Mouse (Mus musculus) embryo, embryonic 11 days (tissue): Measurements from ENCODE around the gene Nrg4.

Experiments used
- DNase-seq: peaks from one replicate; pipeline ENCODE4 v3.0.0-alpha.2; 2015

Gene Nrg4

DNA sequence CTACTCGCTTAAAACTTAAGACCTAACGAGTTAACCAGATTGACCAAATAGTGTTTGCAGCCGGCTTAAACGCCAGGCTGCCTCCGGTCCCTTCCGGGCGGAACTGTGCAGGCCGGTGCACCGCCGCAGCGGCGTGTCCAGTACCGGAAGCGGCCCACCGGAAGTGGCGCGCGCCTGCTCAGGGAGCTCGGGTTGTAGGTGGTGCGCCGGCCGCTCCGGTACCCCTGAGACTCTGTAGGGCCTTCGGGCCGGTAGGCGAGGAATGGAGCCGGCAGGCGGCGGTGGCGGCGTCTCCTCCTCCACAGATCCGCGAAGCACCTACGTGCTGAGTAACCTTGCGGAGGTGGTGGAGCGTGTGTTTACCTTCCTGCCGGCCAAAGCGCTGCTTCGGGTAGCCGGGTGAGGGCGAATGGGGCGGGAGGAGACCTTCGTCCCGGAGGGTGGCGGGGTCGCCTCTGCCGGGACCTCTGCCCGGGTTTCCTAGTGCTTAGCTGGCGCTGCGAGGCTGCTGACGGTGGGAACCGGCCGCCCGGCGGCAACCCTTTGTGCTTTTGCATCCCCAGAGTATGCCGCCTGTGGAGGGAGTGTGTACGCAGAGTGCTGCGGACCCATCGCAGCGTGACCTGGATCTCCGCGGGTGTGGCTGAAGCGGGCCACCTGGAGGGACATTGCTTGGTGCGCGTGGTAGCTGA lies 117.7 kb downstream of the Nrg4 start, which contains the start of gene Fbxo22:
Gene Fbxo22, plus strand, starts transcription at position 136 of the 692 bp plus-strand sequence.
- DNase-seq = peak; percentile 95

DNA sequence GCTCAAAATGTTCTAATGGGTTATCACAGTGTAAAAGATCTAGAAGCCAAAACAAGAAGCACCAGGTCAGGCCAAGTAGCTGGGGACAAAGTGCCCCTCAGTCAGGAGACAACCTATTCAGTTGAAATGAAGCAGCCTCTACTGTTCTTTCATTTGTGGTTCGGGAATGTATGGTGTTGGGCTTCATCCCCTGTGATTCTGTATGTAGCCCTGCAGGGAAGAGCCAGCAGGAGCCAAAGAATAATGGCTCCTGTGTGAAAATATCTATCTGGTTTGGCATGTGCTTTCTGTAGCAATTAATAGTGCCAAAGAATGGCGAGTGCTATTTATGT lies 118.2 kb downstream of the Nrg4 start:
- no peak for DNase-seq

GRCm38 (mm10) chr9:55199348-55199747 lies 127.3 kb downstream of the Nrg4 start:
- DNase-seq = no peak

DNA sequence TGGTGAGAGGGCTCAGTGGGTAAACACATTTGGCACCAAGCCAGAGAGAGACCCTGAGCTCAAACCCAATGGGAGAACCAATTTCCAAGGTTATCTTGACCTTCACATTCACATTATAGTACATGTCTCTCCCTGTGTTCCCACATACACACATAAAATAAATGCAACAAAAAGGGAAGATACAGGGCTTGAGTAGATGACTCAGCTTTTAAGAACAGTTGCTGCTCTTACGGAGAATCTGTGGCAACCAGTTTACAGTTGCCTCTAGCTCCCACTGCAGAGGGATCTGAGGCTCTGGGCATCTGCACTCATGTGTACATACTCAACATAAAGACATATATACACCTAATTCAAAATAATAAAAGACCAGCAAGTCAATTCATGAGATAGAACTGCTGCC lies 128.4 kb downstream of the Nrg4 start:
- no peak for DNase-seq

GRCm38 (mm10) chr9:55195876-55196275 lies 130.8 kb downstream of the Nrg4 start:
- DNase-seq = no peak

GRCm38 (mm10) chr9:55174235-55174634 lies 152.4 kb downstream of the Nrg4 start:
- DNase-seq = no peak

DNA sequence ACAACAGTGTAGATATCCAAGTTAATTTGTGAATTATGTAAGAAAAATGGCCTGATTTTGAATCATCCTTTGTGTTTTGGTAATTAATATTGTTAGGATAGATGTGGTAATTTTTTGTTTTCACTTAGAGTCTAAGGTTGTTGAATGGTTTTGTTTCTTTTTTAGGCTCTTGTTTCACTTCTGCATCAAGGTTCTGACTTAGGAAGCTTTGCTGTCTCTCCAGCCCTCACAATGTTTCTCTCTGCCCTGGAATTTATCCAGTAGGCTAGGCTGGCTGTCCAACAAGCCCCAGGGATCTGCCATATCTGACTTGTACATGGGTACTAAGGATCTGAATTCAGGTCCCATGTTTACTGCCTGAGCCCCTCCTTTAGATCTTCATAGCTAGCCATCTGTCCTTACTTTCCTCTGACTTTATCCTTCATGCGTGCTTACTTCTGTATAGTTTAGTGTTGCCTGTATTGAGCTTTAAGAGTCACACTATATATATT lies 154.4 kb downstream of the Nrg4 start:
- no peak for DNase-seq

- DNase-seq = no peak
Observed at GRCm38 (mm10) chr9:55170655-55171412, 155.8 kb downstream of the Nrg4 start.
